Mouse (Mus musculus): ENCODE results near the gene Cdh18. TPM values are rescaled to one million over a fixed set of nuclear protein-coding genes. Genes with fewer than 3 reads are reported as not detected.

The Cdh18 gene
- polyA plus RNA-seq, 1 experiment from 2014 or later: 0.33 TPM

DNA sequence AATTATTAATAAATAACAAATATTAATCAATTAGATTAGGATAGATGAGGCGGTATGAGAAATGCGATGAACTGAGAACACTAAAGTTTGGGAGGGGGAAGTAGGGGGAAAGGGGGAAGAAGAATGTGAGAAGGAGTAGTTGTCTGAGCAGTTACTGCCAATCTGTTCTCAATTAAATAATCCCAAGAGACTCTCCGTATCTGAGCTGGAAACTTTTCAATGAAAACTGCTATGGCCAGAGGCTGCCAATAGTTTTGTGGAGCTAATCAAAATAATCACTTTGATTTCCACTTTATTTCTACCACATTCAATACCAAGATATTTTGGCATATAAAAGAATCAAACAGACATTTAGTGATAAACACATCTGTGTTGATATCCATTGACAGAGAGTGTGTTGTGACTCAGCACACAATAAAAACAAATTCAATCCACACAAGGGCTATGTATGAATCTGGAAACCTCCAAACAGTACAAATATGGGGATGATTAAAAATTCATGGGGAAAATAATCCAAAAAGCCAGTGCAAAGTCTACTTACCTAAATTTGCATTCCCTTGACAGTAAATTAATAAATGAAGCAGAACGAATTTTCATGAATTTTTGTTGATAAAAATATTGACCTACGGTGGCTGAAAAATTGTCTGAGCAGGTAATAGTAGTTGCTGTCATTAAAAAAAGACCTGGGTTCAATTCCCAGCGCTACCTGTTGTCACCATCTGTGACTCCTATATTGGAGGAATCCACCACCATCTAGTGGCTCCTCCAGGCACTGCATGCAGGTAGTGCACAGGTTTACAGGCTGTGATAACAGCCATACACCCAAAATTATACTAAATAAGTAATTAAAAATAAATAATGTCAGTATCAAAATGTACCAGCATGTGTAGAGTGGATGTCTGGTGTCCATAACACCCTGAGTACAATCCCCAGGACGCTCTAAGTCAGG, 922.0 kb downstream of the Cdh18 start:
- no peak for ATAC-seq (replicated peaks; ENCODE audit: insufficient number of reproducible peaks, insufficient read depth, low FRiP score, low read depth)
- Histone ChIP-seq H3K9ac (no peak overlapping the region), H3K36me3 (no peaks in the 10 kb centered on the region), H3K4me2 (no peak overlapping the region), H3K9me3 (replicated peaks) (no peaks in the 10 kb centered on the region), H3K27ac (no peak overlapping the region), H3K4me1 (replicated peaks) (no peaks in the 10 kb centered on the region), H3K4me3 (no peak overlapping the region), H3K27me3 (no peaks in the 10 kb centered on the region)
- 75% methylated on average over 7 of the region's 7 CpGs for WGBS

DNA sequence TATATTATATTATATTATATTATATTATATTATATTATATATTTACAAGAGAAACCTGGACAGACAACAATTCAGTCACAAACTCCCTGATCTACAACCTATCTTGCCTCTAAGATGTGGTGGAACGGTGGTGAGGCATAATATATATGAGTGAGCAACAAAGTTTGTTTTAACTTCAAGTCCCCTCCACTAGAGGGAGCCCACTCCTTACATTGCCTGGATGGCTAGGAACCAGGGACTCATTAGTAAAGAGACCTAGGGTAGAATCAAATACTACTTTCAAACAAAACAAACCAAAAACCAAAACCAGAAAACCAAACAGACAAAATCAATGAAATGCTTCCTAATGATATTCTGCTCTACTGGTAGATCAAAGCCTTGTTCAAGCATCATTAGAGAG, 937.5 kb downstream of the Cdh18 start:
- no peaks in the 10 kb centered on the region for H3K4me1 ChIP-seq (replicated peaks)
- no peak for ATAC-seq (replicated peaks; ENCODE audit: insufficient number of reproducible peaks, insufficient read depth, low FRiP score, low read depth)
- WGBS: 24% methylated on average over 1 of the region's 1 CpGs
- no peaks in the 10 kb centered on the region for H3K36me3 ChIP-seq
- no peak overlapping the region for H3K4me2 ChIP-seq
- no peak overlapping the region for H3K27ac ChIP-seq
- H3K9ac ChIP-seq: no peak overlapping the region
- no peak overlapping the region for H3K4me3 ChIP-seq
- no peaks in the 10 kb centered on the region for H3K27me3 ChIP-seq
- no peaks in the 10 kb centered on the region for H3K9me3 ChIP-seq (replicated peaks)

DNA sequence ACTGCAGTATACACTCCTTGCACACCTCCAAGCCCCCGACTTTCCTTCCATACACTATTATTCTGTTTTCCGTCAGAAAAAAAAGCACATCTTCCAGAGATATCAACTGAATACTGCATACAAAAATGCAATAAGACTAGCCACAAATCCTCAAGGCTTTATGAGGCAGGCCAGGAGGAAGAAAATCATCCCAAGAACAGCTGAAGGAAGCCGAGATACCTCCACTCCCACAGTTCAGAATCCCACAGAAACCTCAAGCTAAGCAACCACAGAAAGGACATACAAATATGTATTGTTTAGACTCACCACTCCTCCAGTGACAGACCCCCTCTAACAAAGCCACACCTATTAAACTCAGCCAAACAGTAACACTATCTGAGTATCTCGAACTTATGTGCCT, 957.7 kb downstream of the Cdh18 start:
- Histone ChIP-seq H3K27me3 (no peaks in the 10 kb centered on the region), H3K4me2 (no peak overlapping the region), H3K36me3 (no peaks in the 10 kb centered on the region), H3K9me3 (replicated peaks) (no peaks in the 10 kb centered on the region), H3K27ac (no peak overlapping the region), H3K4me3 (no peak overlapping the region), H3K9ac (no peak overlapping the region), H3K4me1 (replicated peaks) (no peaks in the 10 kb centered on the region)
- WGBS: 75% methylated on average over 4 of the region's 4 CpGs
- no peak for ATAC-seq (replicated peaks; ENCODE audit: insufficient number of reproducible peaks, insufficient read depth, low FRiP score, low read depth)

DNA sequence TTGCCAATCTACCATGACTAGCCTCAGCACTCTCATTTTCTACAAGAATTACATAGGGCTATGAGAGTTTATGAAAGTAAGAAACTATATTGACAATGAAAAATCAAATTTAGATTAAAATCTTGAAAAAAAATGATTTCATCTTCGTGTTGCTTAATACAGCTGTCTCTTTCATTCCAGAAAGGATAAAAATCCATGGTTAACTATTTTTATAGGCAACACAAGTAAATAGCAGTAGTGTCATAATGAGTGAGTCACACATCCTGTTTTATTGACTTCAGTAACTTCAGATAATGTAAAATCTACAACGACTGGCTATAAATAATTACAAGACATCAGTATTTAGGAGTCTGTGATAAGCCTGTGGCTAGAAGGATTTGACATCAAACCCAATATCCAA, 960.9 kb downstream of the Cdh18 start:
- no peak overlapping the region for H3K27ac ChIP-seq
- no peaks in the 10 kb centered on the region for H3K9me3 ChIP-seq (replicated peaks)
- no peak for ATAC-seq (replicated peaks; ENCODE audit: insufficient number of reproducible peaks, insufficient read depth, low FRiP score, low read depth)
- H3K9ac ChIP-seq: no peak overlapping the region
- no peaks in the 10 kb centered on the region for H3K27me3 ChIP-seq
- no peak overlapping the region for H3K4me3 ChIP-seq
- no peak overlapping the region for H3K4me2 ChIP-seq
- no peaks in the 10 kb centered on the region for H3K4me1 ChIP-seq (replicated peaks)
- no peaks in the 10 kb centered on the region for H3K36me3 ChIP-seq
- 41% methylated on average over 2 of the region's 2 CpGs for WGBS

DNA sequence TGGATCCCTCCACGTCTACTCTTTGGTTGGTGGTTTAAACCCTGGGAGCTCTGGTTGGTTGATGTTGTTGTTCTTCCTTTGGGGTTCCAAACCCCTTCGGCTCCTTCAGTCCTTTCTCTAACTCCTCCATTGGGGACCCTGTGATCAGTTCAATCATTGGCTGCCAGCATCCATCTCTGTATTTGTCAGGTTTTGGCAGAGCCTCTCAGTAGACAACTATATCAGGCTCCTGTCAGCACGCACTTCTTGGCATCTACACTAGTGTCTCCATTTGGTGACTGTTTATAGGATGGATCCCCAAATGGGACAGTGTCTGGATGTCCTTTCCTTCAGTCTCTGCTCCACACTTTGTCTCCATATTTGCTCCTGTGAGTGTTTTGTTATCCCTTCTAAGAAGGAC, 967.0 kb downstream of the Cdh18 start:
- Histone ChIP-seq H3K4me2 (no peak overlapping the region), H3K4me1 (replicated peaks) (no peaks in the 10 kb centered on the region), H3K4me3 (no peak overlapping the region), H3K27ac (no peak overlapping the region), H3K27me3 (no peaks in the 10 kb centered on the region), H3K9ac (no peak overlapping the region), H3K36me3 (no peaks in the 10 kb centered on the region), H3K9me3 (replicated peaks) (no peaks in the 10 kb centered on the region)
- WGBS: 78% methylated on average over 3 of the region's 3 CpGs
- ATAC-seq (replicated peaks; ENCODE audit: insufficient number of reproducible peaks, insufficient read depth, low FRiP score, low read depth): no peak

DNA sequence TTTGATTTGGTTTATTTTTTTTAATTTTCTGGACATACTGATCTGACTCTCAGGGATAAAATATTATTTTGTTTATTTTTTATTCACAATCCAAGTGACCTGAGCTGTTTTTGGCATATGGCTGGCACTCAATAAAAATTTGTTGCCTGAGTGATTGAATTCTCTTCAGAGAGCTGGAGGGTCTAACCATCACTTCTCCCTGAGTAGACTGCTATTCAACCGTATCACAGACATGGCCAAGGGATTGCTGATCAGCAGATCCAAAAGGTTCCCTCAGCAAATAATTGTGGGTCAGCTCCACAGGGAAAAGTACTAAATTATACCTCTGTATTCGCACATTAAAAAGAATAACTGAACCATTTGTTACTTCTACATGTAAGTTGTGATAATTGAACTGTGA, 969.3 kb downstream of the Cdh18 start:
- Histone ChIP-seq H3K27ac (no peak overlapping the region), H3K4me1 (replicated peaks) (no peaks in the 10 kb centered on the region), H3K9me3 (replicated peaks) (no peaks in the 10 kb centered on the region), H3K36me3 (no peaks in the 10 kb centered on the region), H3K4me2 (no peak overlapping the region), H3K9ac (no peak overlapping the region), H3K27me3 (no peaks in the 10 kb centered on the region), H3K4me3 (no peak overlapping the region)
- 64% methylated on average over 2 of the region's 2 CpGs for whole genome bisulfite sequencing
- ATAC-seq (replicated peaks; ENCODE audit: insufficient number of reproducible peaks, insufficient read depth, low FRiP score, low read depth): no peak
